Mouse (Mus musculus): ENCODE data around the gene Acrv1. TPM values are rescaled to one million over a fixed set of nuclear protein-coding genes. Genes with fewer than 3 reads are reported as not detected.

Acrv1 gene
- polyA plus RNA-seq, 1 experiment, result not detected

GRCm38 (mm10) chr9:36726131-36727033 is 33.4 kb downstream of the Acrv1 start:
- no peaks in the 10 kb centered on the region for H3K4me1 ChIP-seq (ENCODE audit: control insufficient read depth, insufficient read depth, low read length)
- H3K27ac ChIP-seq (ENCODE audit: insufficient read depth, low read length), result peak overlapping the region; percentile 67
- peak; percentile 91 to 96 for DNase-seq
- under 1% methylated on average over 53 of the region's 53 CpGs for WGBS
- TF ChIP-seq CTCF (IDR thresholded peaks at IDR 0.05; ENCODE audit: borderline replicate concordance, insufficient read depth, low read depth, low read length) (no peak), POLR2A (IDR thresholded peaks at IDR 0.05; ENCODE audit: borderline replicate concordance, insufficient read depth, low read length) (peak; percentile 95)
- H3K4me3 ChIP-seq (replicated peaks; ENCODE audit: insufficient read depth, low read depth, low read length), result peak overlapping the region; percentile 87
- H3K27me3 ChIP-seq (ENCODE audit: control insufficient read depth, insufficient read depth, low read length), result no peaks in the 10 kb centered on the region

- peak within 1 kb of the TSS; percentile 87 for H3K4me3 ChIP-seq (replicated peaks; ENCODE audit: insufficient read depth, low read depth, low read length)
- WGBS, result 7% methylated on average over 12 of the region's 12 CpGs
- peak within 1 kb of the TSS; percentile 67 for H3K27ac ChIP-seq (ENCODE audit: insufficient read depth, low read length)
- no peak for DNase-seq
- TF ChIP-seq CTCF (IDR thresholded peaks at IDR 0.05; ENCODE audit: borderline replicate concordance, insufficient read depth, low read depth, low read length), result no peak
- TF ChIP-seq POLR2A (IDR thresholded peaks at IDR 0.05; ENCODE audit: borderline replicate concordance, insufficient read depth, low read length), result no peak
- no peaks in the 10 kb centered on the region for H3K27me3 ChIP-seq (ENCODE audit: control insufficient read depth, insufficient read depth, low read length)
- no peaks in the 10 kb centered on the region for H3K4me1 ChIP-seq (ENCODE audit: control insufficient read depth, insufficient read depth, low read length)
Observed at GRCm38 (mm10) chr9:36727034-36727755, 34.2 kb downstream of the Acrv1 start, which contains the start of gene Chek1. Gene Chek1 (minus strand): TSS chr9:36727065.

Other genes with a start within 250 kb of the Acrv1 start
- not detected in 2 replicates for gene Gm9513, start 217.6 kb upstream of the Acrv1 start, polyA plus RNA-seq (2012; rRNA removed)
- gene Gm5615, start 151.3 kb upstream of the Acrv1 start, polyA plus RNA-seq (2012; rRNA removed), result not detected in 2 replicates
- gene Gm17689, start 110.6 kb upstream of the Acrv1 start, polyA plus RNA-seq (2012; rRNA removed), result not detected in 2 replicates
- not detected in 2 replicates for gene A630095E13Rik, start 49.8 kb upstream of the Acrv1 start, polyA plus RNA-seq (2012; rRNA removed)
- gene Chek1, start 33.8 kb downstream of the Acrv1 start, polyA plus RNA-seq (2012; rRNA removed), result 1.2 and 1.3 TPM in 2 replicates
- 47.4 and 61.2 TPM in 2 replicates for gene Stt3a, start 74.5 kb downstream of the Acrv1 start, polyA plus RNA-seq (2012; rRNA removed)
- 112 and 113 TPM in 2 replicates for gene Ei24, start 104.2 kb downstream of the Acrv1 start, polyA plus RNA-seq (2012; rRNA removed)
- gene Fez1, start 128.6 kb downstream of the Acrv1 start, polyA plus RNA-seq (2012; rRNA removed), result 451 and 465 TPM in 2 replicates